ENCODE assay signal across 9 mouse cellular contexts in the genomic region with DNA sequence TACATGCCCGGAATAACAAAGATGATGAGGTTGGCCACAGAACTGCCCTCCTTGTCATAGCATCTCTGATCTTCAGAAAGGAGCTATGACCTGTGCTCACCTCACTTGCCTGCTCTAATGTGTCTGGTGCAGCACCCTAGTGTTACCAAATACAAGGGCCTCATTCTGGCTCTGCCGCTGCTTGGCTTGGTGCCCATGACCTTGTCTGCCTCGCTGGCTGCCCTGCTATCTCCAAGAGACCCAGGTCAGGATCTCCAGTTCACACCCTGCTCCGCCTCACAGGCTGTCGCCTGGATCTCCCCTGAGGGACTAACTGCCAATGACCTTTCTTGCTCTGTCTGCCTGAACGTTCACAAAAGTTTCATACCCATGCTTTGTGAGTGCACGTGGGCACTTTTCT. TPM values are rescaled to one million over a fixed set of nuclear protein-coding genes. Genes with fewer than 3 reads are reported as not detected.
DNase-seq lines count a peak whose midpoint lies in the region; ATAC-seq and TF ChIP-seq lines count a peak whose summit lies in the region.
"Had no signal": no experiment of that assay in that cellular context is flagged by ENCODE, and none has a peak within 500 bp of the region (broad histone marks: within the 10 kb centered on the region; RNA-seq: fewer than 3 reads in every experiment).

No protein-coding gene starts in this region.

- H3K4me3 ChIP-seq in midbrain, embryonic 12.5 days: no peak overlapping the region
- H3K4me3 ChIP-seq in midbrain, postnatal 0 days (ENCODE audit: low read depth, low read length): no peak overlapping the region
- no peak overlapping the region for H3K4me3 ChIP-seq in heart, postnatal 0 days (ENCODE audit: low read depth, low read length)
- no peak overlapping the region for H3K4me3 ChIP-seq in limb, embryonic 14.5 days (replicated peaks; ENCODE audit: low read length)
- no peak overlapping the region for H3K4me3 ChIP-seq in small intestine, adult 2 months (ENCODE audit: low read depth, low read length)

- no peak for DNase-seq in midbrain, postnatal 0 days (ENCODE audit: low spot score)
- peak; percentile 44 for DNase-seq in heart, postnatal 0 days (ENCODE audit: low spot score)
- no peak for DNase-seq in limb, embryonic 14.5 days (ENCODE audit: low spot score)
- no peak for DNase-seq in cerebellum, adult 8-10 months
- no peak for DNase-seq in thymus, postnatal 14 days
- DNase-seq in right cerebral cortex, postnatal 36 days (ENCODE audit: low spot score in 2 of 2): no peak

- no peaks in the 10 kb centered on the region for H3K36me3 ChIP-seq in midbrain, embryonic 12.5 days
- no peaks in the 10 kb centered on the region for H3K36me3 ChIP-seq in midbrain, postnatal 0 days (ENCODE audit: insufficient read depth, low read length)
- H3K36me3 ChIP-seq in heart, postnatal 0 days (replicated peaks; ENCODE audit: control insufficient read depth, insufficient read depth, low read length): no peaks in the 10 kb centered on the region
- no peaks in the 10 kb centered on the region for H3K36me3 ChIP-seq in limb, embryonic 14.5 days (ENCODE audit: control insufficient read depth, insufficient read depth, low read length)
- H3K36me3 ChIP-seq in small intestine, adult 2 months (ENCODE audit: control insufficient read depth, insufficient read depth, low read length): no peaks in the 10 kb centered on the region
- H3K36me3 ChIP-seq: G1E had no signal

- peaks cover 71% of the 10 kb centered on the region for H3K4me1 ChIP-seq in midbrain, embryonic 12.5 days
- H3K4me1 ChIP-seq in midbrain, postnatal 0 days (ENCODE audit: insufficient read depth, low read length): peaks cover 23% of the 10 kb centered on the region
- peaks cover 53% of the 10 kb centered on the region for H3K4me1 ChIP-seq in heart, postnatal 0 days (ENCODE audit: control insufficient read depth, insufficient read depth)
- peaks cover 66% of the 10 kb centered on the region for H3K4me1 ChIP-seq in limb, embryonic 14.5 days (ENCODE audit: control insufficient read depth, insufficient read depth, low read length)
- H3K4me1 ChIP-seq in small intestine, adult 2 months (ENCODE audit: control insufficient read depth, insufficient read depth, insufficient read length, low read length): peaks cover 11% of the 10 kb centered on the region

- TF ChIP-seq EP300 in heart, postnatal 0 days (IDR thresholded peaks at IDR 0.05; ENCODE audit: low read depth): no peak

- 62% methylated on average over 7 of the region's 7 CpGs for WGBS in midbrain, embryonic 12.5 days
- 59% methylated on average over 7 of the region's 7 CpGs for WGBS in midbrain, postnatal 0 days
- WGBS in heart, postnatal 0 days: 12% methylated on average over 7 of the region's 7 CpGs
- WGBS in limb, embryonic 14.5 days: 61% methylated on average over 7 of the region's 7 CpGs
- WGBS in small intestine, adult 2 months: 26% methylated on average over 7 of the region's 7 CpGs

- H3K27ac ChIP-seq in midbrain, embryonic 12.5 days (replicated peaks): 0 out of 2 replicates have a peak overlapping the region, but pooled peaks have one; percentile 27
- no peak overlapping the region for H3K27ac ChIP-seq in midbrain, postnatal 0 days (ENCODE audit: low read depth, low read length)
- peak overlapping the region; percentile 99 for H3K27ac ChIP-seq in heart, postnatal 0 days (ENCODE audit: low read depth)
- H3K27ac ChIP-seq in limb, embryonic 14.5 days (replicated peaks; ENCODE audit: low read depth, low read length): peak overlapping the region; percentile 96
- peak overlapping the region; percentile 69 for H3K27ac ChIP-seq in small intestine, adult 2 months (ENCODE audit: insufficient read depth, low read depth, low read length)

- ATAC-seq in midbrain, embryonic 12.5 days (ENCODE audit: low FRiP score, low read depth): no peak
- no peak for ATAC-seq in midbrain, postnatal 0 days (ENCODE audit: low FRiP score)
- ATAC-seq in heart, postnatal 0 days (ENCODE audit: insufficient read depth, low read depth): no peak
- no peak for ATAC-seq in limb, embryonic 14.5 days (ENCODE audit: low FRiP score, low read depth)

- 0 out of 2 replicates have a peak, but pooled peaks cover 2% of the 10 kb centered on the region for H3K27me3 ChIP-seq in midbrain, embryonic 12.5 days
- no peaks in the 10 kb centered on the region for H3K27me3 ChIP-seq in midbrain, postnatal 0 days (ENCODE audit: insufficient read depth, low read length)
- H3K27me3 ChIP-seq in heart, postnatal 0 days (ENCODE audit: control insufficient read depth, insufficient read depth, low read length): no peaks in the 10 kb centered on the region
- no peaks in the 10 kb centered on the region for H3K27me3 ChIP-seq in limb, embryonic 14.5 days (ENCODE audit: control insufficient read depth, insufficient read depth, low read length)
- H3K27me3 ChIP-seq in small intestine, adult 2 months (ENCODE audit: control insufficient read depth, insufficient read depth, low read length): no peaks in the 10 kb centered on the region

- H3K9me3 ChIP-seq in midbrain, embryonic 12.5 days: no peaks in the 10 kb centered on the region
- H3K9me3 ChIP-seq in midbrain, postnatal 0 days (ENCODE audit: low read length): no peaks in the 10 kb centered on the region
- H3K9me3 ChIP-seq in heart, postnatal 0 days (replicated peaks; ENCODE audit: control insufficient read depth, low read length): no peaks in the 10 kb centered on the region
- no peaks in the 10 kb centered on the region for H3K9me3 ChIP-seq in limb, embryonic 14.5 days (ENCODE audit: control insufficient read depth, low read length)
- H3K9me3 ChIP-seq: G1E had no signal

- no peak for TF ChIP-seq CTCF in midbrain, postnatal 0 days (IDR thresholded peaks at IDR 0.05)
- no peak for TF ChIP-seq CTCF in heart, postnatal 0 days (IDR thresholded peaks at IDR 0.05; ENCODE audit: low read depth)
- no peak for TF ChIP-seq CTCF in small intestine, adult 2 months (IDR thresholded peaks at IDR 0.05; ENCODE audit: extremely low read depth, insufficient read length, insufficient replicate concordance, low read depth, low read length)

- TF ChIP-seq POLR2A in limb, embryonic 14.5 days (IDR thresholded peaks at IDR 0.05; ENCODE audit: borderline replicate concordance, extremely low read depth, insufficient read depth, insufficient read length): no peak
- no peak for TF ChIP-seq POLR2A in small intestine, adult 2 months (IDR thresholded peaks at IDR 0.05; ENCODE audit: low read depth, low read length)

- no peak overlapping the region for H3K4me2 ChIP-seq in midbrain, embryonic 12.5 days (replicated peaks)
- H3K4me2 ChIP-seq in midbrain, postnatal 0 days (ENCODE audit: low read depth, low read length, poor library complexity, severe bottlenecking): no peak overlapping the region
- peak overlapping the region; percentile 52 for H3K4me2 ChIP-seq in heart, postnatal 0 days (ENCODE audit: low read depth, low read length)
- H3K4me2 ChIP-seq in limb, embryonic 14.5 days (replicated peaks; ENCODE audit: low read depth, low read length, severe bottlenecking): no peak overlapping the region

- H3K9ac ChIP-seq in midbrain, embryonic 12.5 days (replicated peaks): no peak overlapping the region
- H3K9ac ChIP-seq in midbrain, postnatal 0 days (replicated peaks; ENCODE audit: low read length, poor library complexity, severe bottlenecking): no peak overlapping the region
- no peak overlapping the region for H3K9ac ChIP-seq in heart, postnatal 0 days (replicated peaks; ENCODE audit: low read depth, low read length)
- no peak overlapping the region for H3K9ac ChIP-seq in limb, embryonic 14.5 days (ENCODE audit: low read depth, low read length, severe bottlenecking)

RNA-seq across cellular contexts. Expression of a gene that starts 4.2 kb away (rescaled TPM):
- 475 and 557 TPM in 2 replicates for polyA plus RNA-seq in midbrain, embryonic 12.5 days (2016; fragmentation: Nextera tagmentation; extraction: Ambion mirVana)
- 151 and 160 TPM in 2 replicates for total RNA-seq in midbrain, postnatal 0 days (2014; rRNA removed)
- polyA plus RNA-seq in midbrain, postnatal 0 days (2015; fragmentation: Nextera tagmentation; extraction: Ambion mirVana): 114 and 125 TPM in 2 replicates
- total RNA-seq in heart, postnatal 0 days (2014; rRNA removed; ENCODE audit: low replicate concordance): 811 and 864 TPM in 2 replicates
- polyA plus RNA-seq in heart, postnatal 0 days (2015; fragmentation: Nextera tagmentation; extraction: Ambion mirVana): 522 and 571 TPM in 2 replicates
- polyA plus RNA-seq in limb, embryonic 14.5 days (2012; rRNA removed): 1,525 and 1,858 TPM in 2 replicates
- polyA plus RNA-seq in limb, embryonic 14.5 days (2014; fragmentation: Nextera tagmentation; extraction: Ambion mirVana): 790 and 834 TPM in 2 replicates
- 87.6 and 89.7 TPM in 2 replicates for polyA plus RNA-seq in small intestine, adult 2 months (2012; rRNA removed)
- polyA plus RNA-seq: G1E had no signal

RNA-seq across cellular contexts. Expression of a gene that starts 24.0 kb away (rescaled TPM):
- polyA plus RNA-seq in midbrain, embryonic 12.5 days (2016; fragmentation: Nextera tagmentation; extraction: Ambion mirVana): 32.7 and 32.9 TPM in 2 replicates
- total RNA-seq in midbrain, postnatal 0 days (2014; rRNA removed): 41.0 and 44.6 TPM in 2 replicates
- 25.9 and 26.0 TPM in 2 replicates for polyA plus RNA-seq in midbrain, postnatal 0 days (2015; fragmentation: Nextera tagmentation; extraction: Ambion mirVana)
- 35.9 and 47.8 TPM in 2 replicates for total RNA-seq in heart, postnatal 0 days (2014; rRNA removed; ENCODE audit: low replicate concordance)
- 24.4 and 28.9 TPM in 2 replicates for polyA plus RNA-seq in heart, postnatal 0 days (2015; fragmentation: Nextera tagmentation; extraction: Ambion mirVana)
- 14.5 and 21.0 TPM in 2 replicates for polyA plus RNA-seq in limb, embryonic 14.5 days (2012; rRNA removed)
- polyA plus RNA-seq in limb, embryonic 14.5 days (2014; fragmentation: Nextera tagmentation; extraction: Ambion mirVana): 11.8 and 13.6 TPM in 2 replicates
- polyA plus RNA-seq in small intestine, adult 2 months (2012; rRNA removed): 16.0 and 16.6 TPM in 2 replicates
